Mouse (Mus musculus) testis, adult 2 months (tissue): Measurements from ENCODE around the gene Cyp2b23.

Experiments
- CTCF ChIP-seq: fragments of 200-500 bp; IDR thresholded peaks from 2 replicates; pipeline ENCODE4 v1.5.1; 2012; ENCODE audit warnings: low read depth, mild to moderate bottlenecking, inconsistent platforms, low read length, moderate library complexity; ENCODE audit not compliant: control insufficient read depth, insufficient read depth, insufficient replicate concordance
- POLR2A ChIP-seq: fragments of 200-500 bp; IDR thresholded peaks from 2 replicates; pipeline ENCODE4 v1.6.1; 2012; ENCODE audit warnings: low read depth, mild to moderate bottlenecking, inconsistent platforms, low read length, moderate library complexity; ENCODE audit not compliant: control insufficient read depth

DNA sequence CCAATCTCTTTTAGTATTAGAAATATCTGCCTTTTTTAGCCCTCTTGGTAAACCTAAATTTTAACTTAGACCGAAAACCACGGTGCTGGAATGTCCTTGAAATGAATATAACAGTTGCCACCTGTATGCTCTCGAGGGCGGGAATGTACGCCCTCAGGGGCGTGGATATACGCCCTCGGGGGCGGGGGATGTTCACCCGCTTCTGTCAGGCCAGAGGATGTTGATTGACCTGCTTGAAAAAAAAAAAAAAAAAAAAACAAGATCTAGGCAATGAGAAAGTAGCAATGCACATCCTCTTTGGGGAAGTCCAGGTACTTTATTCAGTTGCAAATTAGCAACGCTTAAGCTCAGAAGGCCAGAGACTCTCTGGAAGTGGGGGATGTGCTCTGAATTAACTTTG is 20.8 kb upstream of the Cyp2b23 start:
- TF ChIP-seq CTCF, result no peak
- TF ChIP-seq POLR2A, result no peak
